Mouse (Mus musculus) erythroblast, embryonic 14.5 days (primary cell): ENCODE data around the gene Olfr474.

Source experiments
- GATA1 ChIP-seq: IDR thresholded peaks from 2 replicates; pipeline ENCODE4 v1.6.1; 2012; ENCODE audit warnings: low read length, inconsistent platforms, mixed read lengths
- TAL1 ChIP-seq: IDR thresholded peaks from 3 replicates; pipeline ENCODE4 v1.6.1; 2012; ENCODE audit warnings: low read length, inconsistent platforms, mixed read lengths

DNA sequence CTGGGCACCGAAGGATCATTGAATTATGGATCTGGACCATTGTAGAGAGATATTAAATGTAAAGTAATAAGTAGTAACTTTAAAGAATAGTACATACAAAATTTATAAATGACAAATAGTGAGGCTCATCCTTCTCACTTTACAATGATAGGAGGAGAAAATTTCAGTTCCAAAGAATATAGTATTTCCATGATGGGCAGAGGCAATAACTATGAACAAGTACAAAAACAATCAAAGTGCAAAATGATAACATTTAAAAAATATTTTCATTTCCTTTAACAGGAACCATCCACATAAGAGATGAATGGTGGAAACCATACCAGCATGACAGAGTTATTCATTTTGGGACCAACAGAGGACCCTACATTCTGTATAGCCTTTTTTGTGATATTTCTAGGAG, at the start of gene Olfr474:
- no peak for TF ChIP-seq GATA1
- no peak for TF ChIP-seq TAL1
